Mouse (Mus musculus) heart, adult 2 months (tissue): Measurements from ENCODE around the gene Tmco2. TPM values are rescaled to one million over a fixed set of nuclear protein-coding genes. Genes with fewer than 3 reads are reported as not detected.

Source experiments
- DNase-seq, 2 experiments: peaks; one replicate each; pipeline ENCODE4 v3.0.0; 2021
- H3K27ac ChIP-seq: fragments of 200-600 bp; 2 replicates; pipeline ENCODE4 v1.8.1; 2022
- H3K27me3 ChIP-seq: fragments of 200-500 bp; 2 replicates; pipeline ENCODE4 v1.6.1; 2012; ENCODE audit warnings: mild to moderate bottlenecking, low read length, inconsistent platforms, mixed read lengths; ENCODE audit not compliant: control insufficient read depth, insufficient read depth
- H3K36me3 ChIP-seq: fragments of 200-500 bp; 2 replicates; pipeline ENCODE4 v1.6.1; 2012; ENCODE audit warnings: low read length, inconsistent platforms; ENCODE audit not compliant: control insufficient read depth, insufficient read depth
- H3K4me1 ChIP-seq: fragments of 200-500 bp; 2 replicates; pipeline ENCODE4 v1.6.1; 2011; ENCODE audit warnings: low read length; ENCODE audit not compliant: control insufficient read depth, insufficient read depth
- H3K4me3 ChIP-seq: fragments of 200-600 bp; 2 replicates; pipeline ENCODE4 v1.8.1; 2022
- H3K79me2 ChIP-seq: fragments of 200-500 bp; replicated peaks from 2 replicates; pipeline ENCODE4 v1.6.1; 2012; ENCODE audit warnings: mild to moderate bottlenecking, inconsistent platforms, low read length, moderate library complexity, mixed read lengths; ENCODE audit not compliant: control insufficient read depth, insufficient read depth
- H3K9ac ChIP-seq: fragments of 200-500 bp; 2 replicates; pipeline ENCODE4 v1.6.1; 2012; ENCODE audit warnings: low read depth, mild to moderate bottlenecking, control low read depth, inconsistent platforms, low read length, mixed read lengths
- CTCF ChIP-seq: fragments of 200-600 bp; IDR thresholded peaks from 2 replicates; pipeline ENCODE4 v1.8.1; 2022; ENCODE audit warnings: antibody characterized with exemption, mild to moderate bottlenecking, moderate library complexity
- EP300 ChIP-seq: fragments of 200-500 bp; IDR thresholded peaks from 2 replicates; pipeline ENCODE4 v1.6.1; 2011; ENCODE audit warnings: low read depth, low read length, control low read depth; ENCODE audit not compliant: insufficient read depth
- POLR2A ChIP-seq: fragments of 200-500 bp; IDR thresholded peaks from 2 replicates; pipeline ENCODE4 v1.6.1; 2011; ENCODE audit warnings: mild to moderate bottlenecking, low read depth, low read length, control low read depth; ENCODE audit not compliant: insufficient read depth
- WGBS: fragments of 180-500 bp; shearing (Covaris S2); methylation state at CpG from one replicate; pipeline ENCODE4 v1.1.7; 2018; 5-methylcytosine and 5-hydroxymethylcytosine counted together
- intact Hi-C: fragments of 180-260 bp; cut with DNase I; formaldehyde crosslinking; loops from one replicate; pipeline ENCODE4 v1.15.1; 2025
- long read RNA-seq: library from polyadenylated mRNA; stranded (forward); transcript quantifications from one replicate; pipeline ENCODE4 v2.0.0, GENCODE M21; 2021
- polyA plus RNA-seq: library from polyadenylated mRNA; depleted of rRNA; stranded (reverse); fragments of >200 nt; gene quantifications from 2 replicates; pipeline ENCODE4 v1.2.3, GENCODE M21; 2012; rRNA removed
- total RNA-seq, 2 experiments: library from RNA; stranded (reverse); gene quantifications; 2 replicates each; pipeline ENCODE4 v1.2.3; 2021

Gene Tmco2
- total RNA-seq (not detected), polyA plus RNA-seq (0.16 and 0.44 TPM in 2 replicates)
- long read RNA-seq = 0 reads

DNA sequence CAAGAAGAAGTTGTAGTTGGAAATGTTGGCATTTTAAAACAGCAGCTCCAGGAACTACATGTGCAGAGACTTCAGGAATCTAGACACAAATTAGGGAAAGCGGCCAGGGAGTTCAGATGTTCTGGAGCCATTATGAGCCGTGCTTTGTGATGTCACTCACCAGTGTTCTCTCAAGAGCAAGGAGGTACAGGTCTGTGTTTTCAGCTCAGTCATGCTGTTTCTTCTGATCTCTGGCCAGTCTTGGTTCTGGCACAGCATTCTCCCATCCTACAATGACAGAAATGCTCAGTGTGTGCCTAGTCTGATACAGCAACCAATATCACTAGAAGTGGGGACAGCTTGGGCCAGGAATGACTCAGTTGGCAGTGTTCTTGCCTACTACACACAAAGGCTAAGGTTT lies at the start of gene Tmco2:
TSS of gene Tmco2 (minus strand) at position 101 of the 400 bp plus-strand sequence.
- Histone ChIP-seq H3K9ac (no peak within 1 kb of the TSS), H3K36me3 (no peaks in the 10 kb centered on the region), H3K27ac (no peak within 1 kb of the TSS), H3K79me2 (no peaks in the 10 kb centered on the region), H3K27me3 (no peaks in the 10 kb centered on the region), H3K4me3 (no peak within 1 kb of the TSS), H3K4me1 (no peaks in the 10 kb centered on the region)
- 78% methylated on average over 2 of the region's 2 CpGs for WGBS
- TF ChIP-seq CTCF (no peak), POLR2A (no peak), EP300 (no peak)
- no peak for DNase-seq
- intact Hi-C loops = no loop called here

GRCm38 (mm10) chr4:121103304-121103703 lies 5.7 kb downstream of the Tmco2 start:
- intact Hi-C loops = no loop called here
- 80% methylated on average over 4 of the region's 4 CpGs for WGBS
- TF ChIP-seq POLR2A (no peak), EP300 (no peak), CTCF (no peak)

GRCm38 (mm10) chr4:121097650-121098378 lies 11.2 kb downstream of the Tmco2 start, which contains the start of gene Zmpste24:
Gene Zmpste24 (minus strand): TSS chr4:121098241.
- under 1% methylated on average over 39 of the region's 39 CpGs for WGBS
- Histone ChIP-seq H3K36me3 (no peaks in the 10 kb centered on the region; the same call in 1 of the 2 replicates), H3K79me2 (no peaks in the 10 kb centered on the region; the same call in 1 of the 2 replicates), H3K4me3 (peak within 1 kb of the TSS; percentile 94), H3K27me3 (no peaks in the 10 kb centered on the region), H3K4me1 (peaks cover 3% of the 10 kb centered on the region; the same call in 1 of the 2 replicates), H3K9ac (peak within 1 kb of the TSS; percentile 90), H3K27ac (peak within 1 kb of the TSS; percentile 78)
- peak; percentile 81 to 84 for DNase-seq
- intact Hi-C loops = loop anchor here (5.0 kb wide), 2 partner anchors 81 to 119 kb away; partner anchors contain the start of genes Rlf and Smap2
- TF ChIP-seq EP300 (0 out of 2 replicates have a peak, but pooled peaks have one; percentile 22), CTCF (no peak), POLR2A (peak; percentile 59; the same call in 1 of the 2 replicates)

More at GRCm38 (mm10) chr4:121103304-121103703, 5.7 kb downstream of the Tmco2 start:
- Histone ChIP-seq H3K36me3 (no peaks in the 10 kb centered on the region), H3K27ac (no peak overlapping the region), H3K9ac (no peak overlapping the region), H3K27me3 (no peaks in the 10 kb centered on the region), H3K4me3 (no peak overlapping the region), H3K79me2 (no peaks in the 10 kb centered on the region), H3K4me1 (peaks cover 1% of the 10 kb centered on the region; the same call in 1 of the 2 replicates)
- DNase-seq = no peak

- Histone ChIP-seq H3K4me1 (no peaks in the 10 kb centered on the region), H3K27ac (no peak overlapping the region), H3K9ac (no peak overlapping the region), H3K79me2 (no peaks in the 10 kb centered on the region), H3K36me3 (no peaks in the 10 kb centered on the region; the same call in 1 of the 2 replicates), H3K27me3 (no peaks in the 10 kb centered on the region), H3K4me3 (no peak overlapping the region)
- 91% methylated on average over 4 of the region's 4 CpGs for WGBS
- no peak for DNase-seq
- no peak for TF ChIP-seq POLR2A
- no peak for TF ChIP-seq EP300
- no peak for TF ChIP-seq CTCF
- intact Hi-C loops = no loop called here
Measured at GRCm38 (mm10) chr4:121090211-121090610, 18.8 kb downstream of the Tmco2 start.

DNA sequence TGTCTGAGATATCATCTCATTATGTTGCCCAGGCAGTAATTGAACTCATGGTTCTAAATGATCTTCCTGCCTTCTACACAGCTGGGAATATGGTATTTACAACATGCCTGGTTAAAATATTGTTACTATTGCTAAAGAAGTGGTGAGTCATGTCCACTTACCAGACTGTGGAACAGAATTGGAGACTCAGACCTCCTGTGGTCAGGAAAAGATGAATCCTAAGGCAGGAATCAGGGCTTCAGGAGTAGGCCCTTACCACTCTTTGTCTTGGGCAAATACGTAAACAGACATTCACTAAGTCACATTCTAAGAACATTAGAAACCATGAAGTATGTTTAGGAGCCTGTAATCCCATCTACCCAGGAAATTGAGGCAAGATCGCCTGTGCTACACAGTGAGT lies 20.3 kb downstream of the Tmco2 start:
- Histone ChIP-seq H3K4me3 (no peak overlapping the region), H3K79me2 (no peaks in the 10 kb centered on the region), H3K4me1 (no peaks in the 10 kb centered on the region), H3K27me3 (no peaks in the 10 kb centered on the region), H3K27ac (no peak overlapping the region), H3K9ac (no peak overlapping the region), H3K36me3 (no peaks in the 10 kb centered on the region; the same call in 1 of the 2 replicates)
- intact Hi-C loops = no loop called here
- no peak for DNase-seq
- whole genome bisulfite sequencing = 96% methylated on average over 2 of the region's 2 CpGs
- TF ChIP-seq CTCF = no peak
- TF ChIP-seq EP300 = no peak
- TF ChIP-seq POLR2A = no peak

DNA sequence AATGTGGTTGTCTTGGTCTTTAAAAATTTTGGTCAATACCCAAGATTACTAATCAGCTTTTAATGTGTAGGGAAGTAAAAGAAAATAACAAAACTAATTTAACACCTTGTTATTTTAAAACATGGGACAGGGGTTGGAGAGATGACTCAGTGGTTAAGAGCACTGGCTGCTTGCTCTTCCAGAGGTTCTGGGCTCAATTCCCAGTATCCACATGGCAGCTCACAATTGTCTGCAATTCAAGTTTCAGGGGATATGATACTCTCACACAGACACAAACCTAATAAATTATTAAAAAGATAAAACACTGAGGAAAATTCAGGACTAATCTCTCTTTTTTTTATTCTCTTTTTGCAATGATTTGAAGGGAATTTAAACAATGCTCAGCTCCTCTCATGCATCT lies 24.5 kb downstream of the Tmco2 start:
- no peak overlapping the region for H3K27ac ChIP-seq
- H3K36me3 ChIP-seq = no peaks in the 10 kb centered on the region; the same call in 1 of the 2 replicates
- no peak overlapping the region for H3K9ac ChIP-seq
- H3K4me1 ChIP-seq = no peaks in the 10 kb centered on the region
- H3K27me3 ChIP-seq = no peaks in the 10 kb centered on the region
- no peak for DNase-seq
- no peak overlapping the region for H3K4me3 ChIP-seq
- no peaks in the 10 kb centered on the region for H3K79me2 ChIP-seq
- no peak for TF ChIP-seq CTCF
- no peak for TF ChIP-seq EP300
- TF ChIP-seq POLR2A = no peak
- intact Hi-C loops = no loop called here
